Comparison of ENCODE assay signal across 8 mouse cellular contexts in genomic region chr11:119503675-119504074, GRCm38 (mm10). TPM values are rescaled to one million over a fixed set of nuclear protein-coding genes. Genes with fewer than 3 reads are reported as not detected.
DNase-seq lines count a peak whose midpoint lies in the region; ATAC-seq and TF ChIP-seq lines count a peak whose summit lies in the region.

No protein-coding gene starts in this region.

- TF ChIP-seq CTCF in lung, postnatal 0 days (IDR thresholded peaks at IDR 0.05), result peak; percentile 99

- H3K9ac ChIP-seq in forebrain, embryonic 12.5 days, result no peak overlapping the region
- H3K9ac ChIP-seq in lung, postnatal 0 days (replicated peaks; ENCODE audit: low read depth), result no peak overlapping the region

- ATAC-seq in forebrain, embryonic 12.5 days (ENCODE audit: low FRiP score), result peak; percentile 78
- ATAC-seq in lung, postnatal 0 days, result peak; percentile 84

- peaks cover 91% of the 10 kb centered on the region for H3K36me3 ChIP-seq in forebrain, embryonic 12.5 days (replicated peaks)
- peaks cover 25% of the 10 kb centered on the region for H3K36me3 ChIP-seq in lung, postnatal 0 days (ENCODE audit: insufficient read depth, low read length)

- H3K27me3 ChIP-seq in forebrain, embryonic 12.5 days, result no peaks in the 10 kb centered on the region
- H3K27me3 ChIP-seq in lung, postnatal 0 days (replicated peaks; ENCODE audit: insufficient read depth, low read length), result no peaks in the 10 kb centered on the region

- no peak overlapping the region for H3K4me2 ChIP-seq in forebrain, embryonic 12.5 days
- no peak overlapping the region for H3K4me2 ChIP-seq in lung, postnatal 0 days (replicated peaks; ENCODE audit: low read depth, low read length)

- no peak overlapping the region for H3K4me3 ChIP-seq in forebrain, embryonic 12.5 days (replicated peaks)
- no peak overlapping the region for H3K4me3 ChIP-seq in lung, postnatal 0 days (ENCODE audit: low read depth, low read length)

- DNase-seq in ES-CJ7 (ENCODE audit: low read depth, low spot score), result peak; percentile 49
- peak; percentile 47 for DNase-seq in c-Kit-positive CD71-positive TER-119-positive erythroid progenitor cells, embryonic 14.5 days (ENCODE audit: low spot score)
- peak; percentile 82 for DNase-seq in heart, postnatal 4 days
- peak; percentile 56 to 78 for DNase-seq in layer of hippocampus, adult 8-10 months (ENCODE audit: low spot score in 2 of 2)
- peak; percentile 72 for DNase-seq in lung, postnatal 0 days (ENCODE audit: low spot score)
- DNase-seq in ovary, postnatal 14 days (ENCODE audit: low spot score), result peak; percentile 75
- DNase-seq in thymus, postnatal 0 days (ENCODE audit: low spot score), result peak; percentile 58

- no peaks in the 10 kb centered on the region for H3K9me3 ChIP-seq in forebrain, embryonic 12.5 days
- no peaks in the 10 kb centered on the region for H3K9me3 ChIP-seq in lung, postnatal 0 days (ENCODE audit: low read length)

- H3K27ac ChIP-seq in forebrain, embryonic 12.5 days, result no peak overlapping the region
- no peak overlapping the region for H3K27ac ChIP-seq in lung, postnatal 0 days (ENCODE audit: low read length)

- peaks cover 9% of the 10 kb centered on the region for H3K4me1 ChIP-seq in forebrain, embryonic 12.5 days
- no peaks in the 10 kb centered on the region for H3K4me1 ChIP-seq in lung, postnatal 0 days (ENCODE audit: insufficient read depth, low read depth, low read length)

- no peak for TF ChIP-seq EP300 in lung, postnatal 0 days (IDR thresholded peaks at IDR 0.05)

RNA-seq across cellular contexts. Expression of gene Endov, which starts 12.5 kb away (rescaled TPM):
- polyA plus RNA-seq in forebrain, embryonic 12.5 days (2016; fragmentation: Nextera tagmentation; extraction: Ambion mirVana), result 23.1 and 23.5 TPM in 2 replicates
- total RNA-seq in heart, postnatal 4 days (2021), result 10 to 100 TPM; 15.7 to 17.4 TPM
- total RNA-seq in layer of hippocampus, adult 8-10 months (2022), result 10 to 100 TPM; 28.8 to 39.7 (median 32.2) TPM
- polyA plus RNA-seq in lung, postnatal 0 days (2015; fragmentation: Nextera tagmentation; extraction: Ambion mirVana), result 10.2 and 10.3 TPM in 2 replicates
- 17.8 and 19.4 TPM in 2 replicates for polyA plus RNA-seq in thymus, postnatal 0 days (2015; fragmentation: Nextera tagmentation; extraction: Ambion mirVana)

RNA-seq across cellular contexts. Expression of gene Nptx1, which starts 43.9 kb away (rescaled TPM):
- 4.0 and 4.8 TPM in 2 replicates for polyA plus RNA-seq in forebrain, embryonic 12.5 days (2016; fragmentation: Nextera tagmentation; extraction: Ambion mirVana)
- under 1 TPM; 0.50 to 0.74 TPM for total RNA-seq in heart, postnatal 4 days (2021)
- 100 to 1,000 TPM; 330 to 455 (median 386) TPM for total RNA-seq in layer of hippocampus, adult 8-10 months (2022)
- polyA plus RNA-seq in lung, postnatal 0 days (2015; fragmentation: Nextera tagmentation; extraction: Ambion mirVana), result 1.7 and 2.1 TPM in 2 replicates
- polyA plus RNA-seq in thymus, postnatal 0 days (2015; fragmentation: Nextera tagmentation; extraction: Ambion mirVana), result 0.23 and 0.31 TPM in 2 replicates
